Mouse (Mus musculus) midbrain, embryonic 15.5 days (tissue): ENCODE data around the gene Gm973. TPM values are rescaled to one million over a fixed set of nuclear protein-coding genes. Genes with fewer than 3 reads are reported as not detected.

ENCODE experiments used
- ATAC-seq: fragments of 200-750 bp; cut with Nextera tagmentation; replicated peaks from 2 replicates; pipeline ENCODE4 v1.8.0; 2017; ENCODE audit warnings: moderate TSS enrichment
- H3K27ac ChIP-seq: fragments of 300-500 bp; sonication (generic); 2 replicates; pipeline ENCODE4 v1.5.1; 2015; ENCODE audit warnings: mild to moderate bottlenecking, inconsistent platforms
- H3K27me3 ChIP-seq: fragments of 300-500 bp; sonication (generic); replicated peaks from 2 replicates; pipeline ENCODE4 v1.6.1; 2015; ENCODE audit warnings: inconsistent platforms
- H3K36me3 ChIP-seq: fragments of 300-500 bp; sonication (generic); replicated peaks from 2 replicates; pipeline ENCODE4 v1.6.1; 2015; ENCODE audit warnings: inconsistent platforms
- H3K4me1 ChIP-seq: fragments of 300-500 bp; sonication (generic); 2 replicates; pipeline ENCODE4 v1.6.1; 2015; ENCODE audit warnings: inconsistent platforms
- H3K4me2 ChIP-seq: fragments of 300-500 bp; sonication (generic); 2 replicates; pipeline ENCODE4 v1.6.1; 2015; ENCODE audit warnings: inconsistent platforms, mild to moderate bottlenecking, moderate library complexity
- H3K4me3 ChIP-seq: fragments of 300-500 bp; sonication (generic); 2 replicates; pipeline ENCODE4 v1.5.1; 2015; ENCODE audit warnings: mild to moderate bottlenecking, inconsistent platforms
- H3K9ac ChIP-seq: fragments of 300-500 bp; sonication (generic); 2 replicates; pipeline ENCODE4 v1.6.1; 2015; ENCODE audit warnings: mild to moderate bottlenecking, inconsistent platforms
- H3K9me3 ChIP-seq: fragments of 300-500 bp; sonication (generic); 2 replicates; pipeline ENCODE4 v1.6.1; 2016; ENCODE audit warnings: inconsistent platforms
- WGBS: fragments of 180-500 bp; shearing (Covaris S2); methylation state at CpG from one replicate; pipeline ENCODE4 v1.1.7; 2015; ENCODE audit warnings: mixed read lengths; 5-methylcytosine and 5-hydroxymethylcytosine counted together
- polyA plus RNA-seq: library from polyadenylated mRNA; unstranded; fragments of >200 nt; fragmentation: Nextera tagmentation; extraction: Ambion mirVana; gene quantifications from 2 replicates; pipeline ENCODE4 v1.2.1, GENCODE M21; 2015

Gm973 gene
- polyA plus RNA-seq, 1 experiment from 2014 or later = 10.9 TPM

DNA sequence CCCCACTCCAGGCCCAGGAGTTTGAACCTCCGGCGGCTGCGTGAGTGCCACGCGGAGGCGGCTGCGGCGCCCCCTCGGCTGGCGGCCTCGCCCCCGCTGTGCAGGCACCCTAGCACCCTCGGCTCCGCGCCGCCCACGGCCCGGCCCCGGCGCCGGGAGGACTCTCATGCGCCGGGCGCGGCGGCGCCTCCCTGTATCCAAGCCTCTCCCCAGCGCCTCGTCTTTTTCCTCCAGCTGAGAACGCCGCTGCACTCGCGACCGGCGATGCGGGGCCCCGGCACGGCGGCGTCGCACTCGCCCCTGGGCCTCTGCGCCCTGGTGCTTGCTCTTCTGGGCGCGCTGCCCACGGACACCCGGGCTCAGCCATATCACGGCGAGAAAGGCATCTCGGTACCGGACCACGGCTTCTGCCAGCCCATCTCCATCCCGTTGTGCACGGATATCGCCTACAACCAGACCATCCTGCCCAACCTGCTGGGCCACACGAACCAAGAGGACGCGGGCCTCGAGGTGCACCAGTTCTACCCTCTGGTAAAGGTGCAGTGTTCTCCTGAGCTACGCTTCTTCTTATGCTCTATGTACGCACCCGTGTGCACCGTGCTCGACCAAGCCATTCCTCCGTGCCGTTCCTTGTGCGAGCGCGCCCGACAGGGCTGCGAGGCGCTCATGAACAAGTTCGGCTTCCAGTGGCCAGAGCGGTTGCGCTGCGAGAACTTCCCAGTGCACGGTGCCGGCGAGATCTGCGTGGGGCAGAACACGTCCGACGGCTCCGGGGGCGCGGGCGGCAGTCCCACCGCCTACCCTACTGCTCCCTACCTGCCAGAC, 33.2 kb upstream of the Gm973 start:
- Histone ChIP-seq H3K4me3 (peak overlapping the region; percentile 52), H3K9me3 (no peaks in the 10 kb centered on the region), H3K27ac (peak overlapping the region; percentile 60), H3K9ac (peak overlapping the region; percentile 49), H3K27me3 (peaks cover 28% of the 10 kb centered on the region), H3K36me3 (no peaks in the 10 kb centered on the region), H3K4me1 (peaks cover 56% of the 10 kb centered on the region), H3K4me2 (peak overlapping the region; percentile 91)
- peak; percentile 24 for ATAC-seq
- under 1% methylated on average over 88 of the region's 88 CpGs for WGBS

DNA sequence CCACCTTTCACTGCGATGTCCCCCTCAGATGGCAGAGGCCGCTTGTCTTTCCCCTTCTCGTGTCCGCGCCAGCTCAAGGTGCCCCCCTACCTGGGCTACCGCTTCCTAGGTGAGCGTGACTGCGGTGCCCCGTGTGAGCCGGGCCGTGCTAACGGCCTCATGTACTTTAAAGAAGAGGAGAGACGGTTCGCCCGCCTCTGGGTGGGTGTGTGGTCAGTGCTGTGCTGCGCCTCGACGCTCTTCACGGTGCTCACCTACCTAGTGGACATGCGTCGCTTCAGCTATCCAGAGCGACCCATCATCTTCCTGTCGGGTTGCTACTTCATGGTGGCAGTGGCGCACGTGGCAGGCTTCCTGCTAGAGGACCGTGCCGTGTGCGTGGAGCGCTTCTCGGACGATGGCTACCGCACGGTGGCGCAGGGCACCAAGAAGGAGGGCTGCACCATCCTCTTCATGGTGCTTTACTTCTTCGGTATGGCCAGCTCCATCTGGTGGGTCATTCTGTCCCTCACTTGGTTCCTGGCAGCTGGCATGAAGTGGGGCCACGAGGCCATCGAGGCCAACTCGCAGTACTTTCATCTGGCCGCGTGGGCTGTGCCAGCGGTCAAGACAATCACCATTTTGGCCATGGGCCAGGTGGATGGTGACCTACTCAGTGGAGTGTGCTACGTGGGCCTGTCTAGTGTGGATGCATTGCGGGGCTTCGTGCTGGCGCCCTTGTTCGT, 32.4 kb upstream of the Gm973 start:
- WGBS = 1% methylated on average over 46 of the region's 46 CpGs
- H3K4me2 ChIP-seq = peak overlapping the region; percentile 91
- H3K36me3 ChIP-seq = no peaks in the 10 kb centered on the region
- peaks cover 61% of the 10 kb centered on the region for H3K4me1 ChIP-seq
- peaks cover 29% of the 10 kb centered on the region for H3K27me3 ChIP-seq
- H3K9me3 ChIP-seq = no peaks in the 10 kb centered on the region
- H3K4me3 ChIP-seq = peak overlapping the region; percentile 52
- peak overlapping the region; percentile 49 for H3K9ac ChIP-seq
- H3K27ac ChIP-seq = peak overlapping the region; percentile 60; the same call in 1 of the 2 replicates
- peak; percentile 73 for ATAC-seq

DNA sequence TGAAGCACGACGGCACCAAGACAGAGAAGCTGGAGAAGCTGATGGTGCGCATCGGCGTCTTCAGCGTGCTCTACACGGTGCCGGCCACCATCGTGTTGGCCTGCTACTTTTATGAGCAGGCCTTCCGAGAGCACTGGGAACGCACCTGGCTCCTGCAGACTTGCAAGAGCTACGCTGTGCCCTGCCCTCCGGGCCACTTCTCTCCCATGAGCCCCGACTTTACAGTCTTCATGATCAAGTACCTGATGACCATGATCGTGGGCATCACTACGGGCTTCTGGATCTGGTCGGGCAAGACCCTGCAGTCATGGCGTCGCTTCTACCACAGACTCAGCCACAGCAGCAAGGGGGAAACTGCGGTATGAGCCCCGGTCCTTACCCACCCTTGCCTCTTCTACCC, 31.8 kb upstream of the Gm973 start:
- Histone ChIP-seq H3K9ac (peak overlapping the region; percentile 41; the same call in 1 of the 2 replicates), H3K27me3 (peaks cover 28% of the 10 kb centered on the region), H3K9me3 (no peaks in the 10 kb centered on the region), H3K4me3 (peak overlapping the region; percentile 52), H3K36me3 (no peaks in the 10 kb centered on the region), H3K27ac (peak overlapping the region; percentile 56), H3K4me2 (peak overlapping the region; percentile 91), H3K4me1 (peaks cover 64% of the 10 kb centered on the region)
- ATAC-seq = peak; percentile 5; the same call in 1 of the 2 replicates
- 11% methylated on average over 21 of the region's 21 CpGs for WGBS

DNA sequence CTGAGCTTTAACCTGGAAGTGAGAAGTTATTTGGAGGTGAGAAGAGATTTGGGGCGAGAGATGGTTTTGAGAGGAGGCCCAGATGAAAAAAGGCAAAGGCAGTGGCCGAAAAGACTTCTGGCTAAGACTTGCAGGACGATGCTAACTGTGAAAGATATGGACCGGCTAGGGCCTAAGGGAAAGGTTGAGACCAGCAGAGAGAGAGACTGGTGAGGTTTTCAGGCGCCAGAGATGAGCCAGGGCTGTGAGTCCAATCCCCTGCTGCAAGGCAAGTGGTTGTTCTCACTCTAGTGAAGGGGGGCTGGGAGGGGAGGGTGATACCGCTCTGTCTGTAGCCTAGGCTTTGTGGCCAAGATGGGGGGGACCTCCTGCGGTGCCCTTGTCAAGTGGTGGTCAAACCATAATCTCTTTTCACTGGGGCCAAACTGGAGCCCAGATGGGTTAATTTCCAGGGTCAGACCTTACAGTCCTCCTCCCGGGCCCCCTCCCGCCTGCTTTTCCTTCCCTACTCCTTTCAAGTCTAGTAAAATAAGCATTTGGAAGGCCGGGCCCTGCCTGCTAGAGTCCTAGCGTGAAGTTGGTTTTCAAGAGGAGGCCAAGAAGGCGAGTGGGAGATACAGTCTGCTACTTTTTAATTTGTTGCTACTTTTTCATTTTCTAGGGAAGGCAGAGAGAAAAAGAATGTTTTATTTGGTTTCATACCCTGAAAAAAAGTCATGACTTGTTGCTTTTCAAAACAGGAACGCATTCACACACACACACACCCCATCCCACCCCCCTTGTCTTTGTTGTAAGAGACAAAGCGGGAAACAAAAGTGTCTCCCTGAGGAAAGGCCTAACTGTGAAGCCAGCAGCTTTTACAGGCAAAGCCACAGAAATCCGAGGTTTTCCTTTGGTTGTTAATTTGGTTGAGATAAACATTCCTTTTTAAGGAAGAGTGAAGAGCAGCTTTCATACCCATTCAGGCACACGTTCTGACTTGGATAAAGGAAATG, 31.0 kb upstream of the Gm973 start:
- peak overlapping the region; percentile 52 for H3K4me3 ChIP-seq
- H3K9ac ChIP-seq = peak overlapping the region; percentile 41; the same call in 1 of the 2 replicates
- H3K27ac ChIP-seq = peak overlapping the region; percentile 56
- peaks cover 65% of the 10 kb centered on the region for H3K4me1 ChIP-seq
- 10% methylated on average over 16 of the region's 16 CpGs for WGBS
- no peak for ATAC-seq
- H3K9me3 ChIP-seq = no peaks in the 10 kb centered on the region
- peak overlapping the region; percentile 91 for H3K4me2 ChIP-seq
- no peaks in the 10 kb centered on the region for H3K36me3 ChIP-seq
- peaks cover 22% of the 10 kb centered on the region for H3K27me3 ChIP-seq

DNA sequence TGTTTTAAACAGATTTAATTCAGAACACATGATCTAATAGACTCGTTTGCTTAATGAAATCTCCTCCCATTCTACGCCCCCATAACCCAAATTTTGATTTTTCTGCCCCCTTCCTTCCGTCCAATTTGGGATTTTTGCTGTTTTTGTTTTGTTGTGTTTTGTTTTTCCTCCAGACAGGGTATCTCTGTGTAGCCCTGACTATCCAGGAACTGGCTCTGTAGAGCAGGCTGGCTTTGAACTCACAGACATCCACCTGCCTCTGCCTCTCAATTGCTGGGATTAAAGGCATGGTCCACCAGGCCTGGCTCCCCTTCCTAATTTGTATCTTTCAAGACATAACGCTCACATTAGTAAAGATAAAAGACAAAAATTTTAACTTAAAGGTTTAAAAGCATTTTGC, 30.3 kb upstream of the Gm973 start:
- H3K9ac ChIP-seq = no peak overlapping the region

DNA sequence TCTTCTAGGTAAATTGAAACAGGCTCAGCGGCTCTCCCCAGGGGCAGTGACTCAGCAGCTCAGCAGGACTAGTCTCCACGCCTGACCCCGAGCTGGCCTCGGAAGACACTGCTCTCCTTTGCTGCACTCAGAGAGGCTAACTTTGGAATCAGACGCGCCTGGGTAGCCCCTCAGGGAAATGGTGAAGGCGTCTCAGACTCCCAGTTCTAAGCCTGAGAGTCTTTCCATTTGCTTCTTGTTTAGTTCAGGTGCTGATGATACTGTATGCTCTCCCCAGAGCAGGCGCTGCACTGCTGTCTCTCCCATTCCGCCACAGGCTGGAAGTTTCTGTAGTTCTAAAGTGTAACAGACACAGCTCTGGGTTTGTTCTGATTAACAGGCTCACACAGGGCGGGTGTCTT, 28.4 kb upstream of the Gm973 start:
- H3K4me1 ChIP-seq = peaks cover 44% of the 10 kb centered on the region
- 8% methylated on average over 10 of the region's 10 CpGs for WGBS
- H3K27ac ChIP-seq = 0 out of 2 replicates have a peak overlapping the region, but pooled peaks have one; percentile 15
- H3K9me3 ChIP-seq = no peaks in the 10 kb centered on the region
- no peak for ATAC-seq
- H3K4me3 ChIP-seq = peak overlapping the region; percentile 6; the same call in 1 of the 2 replicates
- peak overlapping the region; percentile 38 for H3K4me2 ChIP-seq
- peaks cover 18% of the 10 kb centered on the region for H3K27me3 ChIP-seq
- no peak overlapping the region for H3K9ac ChIP-seq
- H3K36me3 ChIP-seq = no peaks in the 10 kb centered on the region

More for the DNA sequence above, 30.3 kb upstream of the Gm973 start:
- Histone ChIP-seq H3K4me2 (peak overlapping the region; percentile 91), H3K27me3 (peaks cover 22% of the 10 kb centered on the region), H3K27ac (no peak overlapping the region), H3K4me3 (peak overlapping the region; percentile 52), H3K9me3 (no peaks in the 10 kb centered on the region), H3K36me3 (no peaks in the 10 kb centered on the region), H3K4me1 (peaks cover 62% of the 10 kb centered on the region)
- ATAC-seq = no peak
- WGBS = 31% methylated on average over 4 of the region's 4 CpGs

DNA sequence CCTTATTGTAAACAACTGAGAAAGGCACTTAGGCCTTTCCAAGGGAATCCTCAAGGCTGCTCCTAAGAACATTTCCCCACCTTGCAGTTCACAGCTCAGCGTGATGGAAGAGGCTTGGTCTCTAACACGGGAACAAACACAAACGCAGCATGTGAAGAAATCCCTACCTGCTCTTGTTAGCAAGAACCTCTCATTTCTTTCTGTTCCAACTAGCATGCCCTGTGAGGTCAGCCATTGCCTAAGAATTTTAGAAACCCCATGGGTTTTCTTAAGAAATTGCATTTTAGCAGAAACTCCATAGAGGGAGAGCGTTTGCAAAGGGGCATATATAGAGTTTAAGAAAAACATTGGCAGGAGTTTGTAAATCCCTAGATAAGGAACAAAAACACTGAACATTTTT, 27.6 kb upstream of the Gm973 start:
- Histone ChIP-seq H3K4me2 (no peak overlapping the region), H3K4me1 (peaks cover 36% of the 10 kb centered on the region)

DNA sequence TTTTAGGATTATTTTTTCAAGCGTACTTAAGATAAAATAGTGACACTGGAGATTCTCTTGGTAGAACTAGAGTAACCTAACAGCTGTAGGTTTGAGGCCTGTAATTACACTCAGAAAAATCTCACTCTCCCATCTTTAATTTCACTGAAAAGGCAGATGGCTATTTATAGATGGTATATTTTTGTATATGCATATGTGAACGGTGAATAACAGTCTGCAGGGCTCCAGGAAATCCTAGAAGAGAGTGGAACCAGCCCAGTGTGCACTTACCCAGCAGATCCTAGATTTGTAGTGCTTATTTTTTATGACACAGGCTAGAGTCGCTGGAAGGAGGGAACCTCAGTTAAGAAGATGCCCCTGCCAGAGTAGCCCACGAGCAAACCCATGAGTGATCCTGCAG, 27.1 kb upstream of the Gm973 start:
- WGBS = 73% methylated on average over 4 of the region's 4 CpGs

More for the DNA sequence above, 27.6 kb upstream of the Gm973 start:
- no peaks in the 10 kb centered on the region for H3K9me3 ChIP-seq
- no peaks in the 10 kb centered on the region for H3K36me3 ChIP-seq
- H3K4me3 ChIP-seq = no peak overlapping the region
- no peak overlapping the region for H3K27ac ChIP-seq
- no peak for ATAC-seq
- 53% methylated on average over 4 of the region's 4 CpGs for WGBS
- peaks cover 12% of the 10 kb centered on the region for H3K27me3 ChIP-seq
- no peak overlapping the region for H3K9ac ChIP-seq

DNA sequence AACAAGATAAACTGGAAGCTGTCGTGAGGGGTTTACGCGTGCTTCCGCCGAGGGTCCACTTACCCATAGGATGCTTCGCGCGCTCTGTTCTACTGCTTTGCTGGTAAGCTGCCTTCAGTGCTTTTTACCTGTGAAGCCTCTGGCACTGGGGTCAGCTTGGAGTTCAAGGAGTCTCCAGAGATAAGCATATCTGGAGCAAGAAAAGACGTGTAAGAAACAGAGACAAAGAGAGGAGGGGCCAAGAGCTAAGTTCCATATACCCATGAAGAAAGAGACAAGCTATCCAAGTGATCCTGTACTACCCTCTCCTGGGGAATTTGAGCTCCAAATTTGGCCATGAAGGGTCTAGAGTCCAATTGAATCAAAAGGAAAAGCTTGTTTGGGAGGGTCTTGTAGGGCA, 24.5 kb upstream of the Gm973 start:
- H3K36me3 ChIP-seq = no peaks in the 10 kb centered on the region
- H3K4me3 ChIP-seq = no peak overlapping the region
- H3K27me3 ChIP-seq = 0 out of 2 replicates have a peak, but pooled peaks cover 2% of the 10 kb centered on the region
- H3K4me1 ChIP-seq = peaks cover 19% of the 10 kb centered on the region
- ATAC-seq = no peak
- WGBS = 86% methylated on average over 9 of the region's 9 CpGs
- no peaks in the 10 kb centered on the region for H3K9me3 ChIP-seq
- no peak overlapping the region for H3K9ac ChIP-seq
- H3K4me2 ChIP-seq = no peak overlapping the region
- H3K27ac ChIP-seq = no peak overlapping the region

More for the DNA sequence above, 27.1 kb upstream of the Gm973 start:
- no peak overlapping the region for H3K4me2 ChIP-seq
- peaks cover 9% of the 10 kb centered on the region; the same call in 1 of the 2 replicates for H3K27me3 ChIP-seq
- H3K4me1 ChIP-seq = peaks cover 32% of the 10 kb centered on the region
- no peaks in the 10 kb centered on the region for H3K36me3 ChIP-seq
- H3K9ac ChIP-seq = no peak overlapping the region
- no peak for ATAC-seq
- H3K9me3 ChIP-seq = no peaks in the 10 kb centered on the region
- H3K4me3 ChIP-seq = no peak overlapping the region
- H3K27ac ChIP-seq = no peak overlapping the region

DNA sequence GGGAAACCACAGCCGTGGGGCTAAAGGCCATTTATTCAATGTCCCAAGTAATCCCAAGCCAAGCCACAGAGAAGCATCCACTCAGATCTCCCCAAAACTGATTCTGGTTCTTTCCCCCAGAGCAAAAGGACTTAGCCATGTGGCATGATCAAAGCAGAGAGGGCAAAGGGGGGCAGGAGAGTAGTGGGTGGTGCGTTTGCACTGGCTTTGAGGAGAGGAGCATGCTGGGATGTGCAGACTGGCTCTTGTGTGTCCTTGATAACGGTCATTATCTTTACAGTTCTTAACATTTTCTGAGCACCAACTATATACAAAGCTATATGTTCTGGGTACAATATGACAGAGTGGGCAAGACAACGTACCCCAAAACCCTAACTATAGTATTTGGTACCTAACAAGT, 23.6 kb upstream of the Gm973 start:
- 0 out of 2 replicates have a peak, but pooled peaks cover 2% of the 10 kb centered on the region for H3K27me3 ChIP-seq
- H3K4me1 ChIP-seq = peaks cover 14% of the 10 kb centered on the region
- ATAC-seq = no peak
- H3K4me2 ChIP-seq = no peak overlapping the region
- no peak overlapping the region for H3K9ac ChIP-seq
- WGBS = 63% methylated on average over 4 of the region's 4 CpGs
- H3K36me3 ChIP-seq = no peaks in the 10 kb centered on the region
- no peak overlapping the region for H3K27ac ChIP-seq
- no peak overlapping the region for H3K4me3 ChIP-seq
- no peaks in the 10 kb centered on the region for H3K9me3 ChIP-seq

DNA sequence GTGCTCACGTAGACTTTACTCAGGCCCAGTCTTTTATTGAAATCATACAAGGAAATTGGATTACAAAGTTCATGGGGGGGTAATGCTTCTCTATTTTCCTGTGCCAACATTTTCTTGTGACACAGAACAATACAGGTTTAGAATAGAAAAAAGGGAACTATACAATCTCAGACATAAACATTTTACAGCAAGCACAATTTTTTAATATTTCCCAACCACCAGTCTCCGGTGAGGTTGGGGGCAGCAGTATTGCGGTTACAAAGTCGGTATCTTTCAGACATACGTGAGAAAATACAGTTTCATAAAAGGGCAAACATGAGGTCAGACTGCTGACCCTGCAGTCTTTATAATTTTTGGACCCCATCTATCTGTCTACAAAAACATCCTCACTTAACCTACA, 20.1 kb upstream of the Gm973 start:
- Histone ChIP-seq H3K4me3 (no peak overlapping the region), H3K36me3 (no peaks in the 10 kb centered on the region), H3K27me3 (no peaks in the 10 kb centered on the region), H3K9ac (no peak overlapping the region), H3K27ac (no peak overlapping the region), H3K4me1 (no peaks in the 10 kb centered on the region), H3K9me3 (no peaks in the 10 kb centered on the region), H3K4me2 (no peak overlapping the region)
- 92% methylated on average over 5 of the region's 5 CpGs for WGBS
- no peak for ATAC-seq
